Mouse (Mus musculus) forebrain, postnatal 0 days (tissue): ENCODE results near the gene Zfp597. TPM values are rescaled to one million over a fixed set of nuclear protein-coding genes. Genes with fewer than 3 reads are reported as not detected.

ENCODE experiments used
- ATAC-seq: fragments of 200-750 bp; cut with Nextera tagmentation; 2 replicates; pipeline ENCODE4 v1.8.0; 2017; ENCODE audit warnings: mild to moderate bottlenecking, moderate library complexity
- DNase-seq: peaks from one replicate; pipeline ENCODE4 v3.0.0-alpha.2; 2015
- H3K27ac ChIP-seq: fragments of 300-500 bp; sonication (generic); 2 replicates; pipeline ENCODE4 v1.5.1; 2014; ENCODE audit warnings: low read depth, mild to moderate bottlenecking, antibody characterized with exemption, low read length, moderate library complexity, mixed read lengths
- H3K27me3 ChIP-seq: fragments of 300-500 bp; sonication (generic); 2 replicates; pipeline ENCODE4 v1.6.1; 2014; ENCODE audit warnings: mild to moderate bottlenecking, low read length, mixed read lengths; ENCODE audit not compliant: insufficient read depth
- H3K36me3 ChIP-seq: fragments of 300-500 bp; sonication (generic); 2 replicates; pipeline ENCODE4 v1.6.1; 2014; ENCODE audit warnings: mild to moderate bottlenecking, moderate library complexity; ENCODE audit not compliant: insufficient read depth
- H3K4me1 ChIP-seq: fragments of 300-500 bp; sonication (generic); 2 replicates; pipeline ENCODE4 v1.6.1; 2014; ENCODE audit warnings: antibody characterized with exemption; ENCODE audit not compliant: insufficient read depth
- H3K4me2 ChIP-seq: fragments of 300-500 bp; sonication (generic); 2 replicates; pipeline ENCODE4 v1.6.1; 2014; ENCODE audit warnings: low read depth, mild to moderate bottlenecking, moderate library complexity
- H3K4me3 ChIP-seq: fragments of 300-500 bp; sonication (generic); 2 replicates; pipeline ENCODE4 v1.5.1; 2014; ENCODE audit warnings: low read depth, low read length, mixed read lengths
- H3K9ac ChIP-seq: fragments of 300-500 bp; sonication (generic); 2 replicates; pipeline ENCODE4 v1.6.1; 2014; ENCODE audit warnings: mild to moderate bottlenecking
- H3K9me3 ChIP-seq: fragments of 300-500 bp; sonication (generic); 2 replicates; pipeline ENCODE4 v1.6.1; 2016; ENCODE audit warnings: low read length
- CTCF ChIP-seq: sonication (generic); IDR thresholded peaks from 2 replicates; pipeline ENCODE4 v1.5.1; 2016; ENCODE audit warnings: antibody characterized with exemption, control low read depth, low read depth
- WGBS: fragments of 180-500 bp; shearing (Covaris S2); extraction: QIAGEN DNeasy Blood & Tissue Kit; methylation state at CpG from one replicate; pipeline ENCODE4 v1.1.7; 2014; 5-methylcytosine and 5-hydroxymethylcytosine counted together
- polyA plus RNA-seq: library from polyadenylated mRNA; unstranded; fragments of >200 nt; fragmentation: Nextera tagmentation; extraction: Ambion mirVana; gene quantifications from 2 replicates; pipeline ENCODE4 v1.2.1, GENCODE M21; 2015
- total RNA-seq: library from RNA; depleted of rRNA; stranded (reverse); fragments of >200 nt; gene quantifications from 2 replicates; pipeline ENCODE4 v1.2.3, GENCODE M21; 2014

Gene Zfp597
- total and polyA plus RNA-seq, 2 experiments from 2014 or later: 10.4 to 54.8 TPM

DNA sequence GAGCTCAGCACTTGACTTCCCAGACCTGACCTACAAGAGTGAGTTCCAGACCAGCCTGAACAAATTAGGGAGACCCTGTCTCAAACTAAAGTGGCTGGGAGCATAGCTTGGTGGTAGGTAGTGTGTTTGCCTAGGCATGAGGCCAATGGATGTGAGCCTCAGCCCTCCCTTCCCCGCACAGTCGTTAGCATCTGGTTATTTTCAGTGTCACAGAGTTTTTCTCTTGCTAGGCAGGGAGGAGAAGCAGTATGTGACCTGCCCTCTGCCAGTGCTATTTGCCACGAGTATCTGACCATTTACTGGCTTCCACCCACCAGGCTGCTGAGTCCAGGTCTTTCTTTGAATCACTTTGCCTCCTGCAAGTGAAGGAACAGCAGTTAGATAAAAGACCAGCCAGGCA, 9.4 kb upstream of the Zfp597 start:
- no peaks in the 10 kb centered on the region for H3K4me1 ChIP-seq
- H3K4me3 ChIP-seq: no peak overlapping the region
- 70% methylated on average over 3 of the region's 3 CpGs for WGBS
- H3K9ac ChIP-seq: no peak overlapping the region
- H3K9me3 ChIP-seq: no peaks in the 10 kb centered on the region
- H3K36me3 ChIP-seq: peaks cover 26% of the 10 kb centered on the region
- ATAC-seq (no peak), DNase-seq (no peak)
- no peak for TF ChIP-seq CTCF
- H3K27ac ChIP-seq: no peak overlapping the region
- H3K4me2 ChIP-seq: no peak overlapping the region
- no peaks in the 10 kb centered on the region for H3K27me3 ChIP-seq

DNA sequence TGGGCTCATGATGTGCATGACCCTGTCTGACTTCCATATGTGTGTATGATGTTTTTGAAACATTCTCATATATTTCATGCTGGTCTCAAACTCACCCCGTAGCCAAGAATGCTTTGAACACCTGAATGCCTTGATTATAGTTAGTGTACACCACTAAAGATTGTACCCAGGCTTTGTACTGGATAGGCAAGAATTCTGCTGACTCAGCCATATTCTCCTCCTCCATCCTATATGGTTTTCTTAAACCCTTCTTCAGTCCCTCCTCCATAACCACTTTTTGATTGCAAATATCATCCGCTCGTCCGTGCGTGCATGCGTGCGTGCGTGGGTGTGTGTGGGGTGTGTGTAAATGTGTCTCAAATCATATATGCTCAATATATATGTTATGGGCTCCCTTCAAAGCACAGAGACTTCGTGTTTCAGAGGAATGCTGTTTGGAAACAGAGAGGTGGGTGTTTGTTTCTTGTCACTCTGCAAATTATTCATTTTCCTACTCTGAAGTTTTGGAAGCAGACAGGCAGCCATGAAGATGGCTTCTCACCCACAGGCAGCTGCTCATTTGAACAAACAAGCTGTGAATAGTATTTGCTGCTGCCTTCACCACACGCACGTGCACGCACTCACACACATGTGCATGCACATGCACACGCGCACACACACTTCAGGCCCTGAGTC, 7.4 kb upstream of the Zfp597 start:
- WGBS: 93% methylated on average over 14 of the region's 14 CpGs
- no peak overlapping the region for H3K27ac ChIP-seq
- TF ChIP-seq CTCF: no peak

DNA sequence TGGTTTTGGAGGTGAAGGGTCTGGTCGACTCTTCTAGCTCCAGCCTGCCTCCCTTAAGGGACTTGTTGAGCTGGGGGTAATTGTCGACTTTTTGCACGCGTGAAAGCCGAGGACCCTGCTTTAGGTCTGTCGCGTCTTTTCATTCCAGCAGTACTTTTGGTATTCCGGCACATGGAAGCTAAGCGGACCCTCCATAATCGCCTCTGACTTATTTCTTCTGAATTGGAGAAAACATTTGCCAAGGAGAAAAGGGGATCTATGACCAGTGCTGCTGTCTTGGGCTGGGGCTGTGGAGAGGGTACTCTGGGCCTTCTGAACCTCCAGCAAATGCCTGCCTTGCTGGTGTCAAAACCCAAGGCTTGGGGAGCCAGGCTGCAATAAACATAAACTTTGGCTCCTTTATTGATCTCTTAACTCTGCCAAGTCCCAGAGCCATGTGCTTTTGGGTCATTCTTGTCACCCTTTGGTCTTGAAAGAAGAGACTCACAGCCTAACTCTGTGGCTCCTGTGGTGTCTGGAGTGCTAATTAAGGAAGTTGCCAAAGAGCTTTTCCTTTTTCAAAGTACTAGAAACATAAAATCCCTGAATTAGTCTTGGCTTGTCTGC, 807 bp upstream of the Zfp597 start:
- Histone ChIP-seq H3K4me1 (peaks cover 10% of the 10 kb centered on the region; the same call in 1 of the 2 replicates), H3K9me3 (no peaks in the 10 kb centered on the region), H3K4me3 (peak overlapping the region; percentile 90), H3K36me3 (no peaks in the 10 kb centered on the region), H3K4me2 (peak overlapping the region; percentile 68), H3K27me3 (no peaks in the 10 kb centered on the region), H3K27ac (peak overlapping the region; percentile 95), H3K9ac (peak overlapping the region; percentile 90)
- WGBS: 2% methylated on average over 10 of the region's 10 CpGs
- TF ChIP-seq CTCF: no peak
- DNase-seq (no peak), ATAC-seq (no peak; the same call in 1 of the 2 replicates)

More for the DNA sequence above, 7.4 kb upstream of the Zfp597 start:
- H3K4me2 ChIP-seq: no peak overlapping the region
- DNase-seq (no peak), ATAC-seq (no peak)
- H3K27me3 ChIP-seq: no peaks in the 10 kb centered on the region
- H3K4me1 ChIP-seq: no peaks in the 10 kb centered on the region
- no peak overlapping the region for H3K4me3 ChIP-seq
- no peaks in the 10 kb centered on the region for H3K9me3 ChIP-seq
- H3K36me3 ChIP-seq: peaks cover 14% of the 10 kb centered on the region; the same call in 1 of the 2 replicates
- no peak overlapping the region for H3K9ac ChIP-seq

DNA sequence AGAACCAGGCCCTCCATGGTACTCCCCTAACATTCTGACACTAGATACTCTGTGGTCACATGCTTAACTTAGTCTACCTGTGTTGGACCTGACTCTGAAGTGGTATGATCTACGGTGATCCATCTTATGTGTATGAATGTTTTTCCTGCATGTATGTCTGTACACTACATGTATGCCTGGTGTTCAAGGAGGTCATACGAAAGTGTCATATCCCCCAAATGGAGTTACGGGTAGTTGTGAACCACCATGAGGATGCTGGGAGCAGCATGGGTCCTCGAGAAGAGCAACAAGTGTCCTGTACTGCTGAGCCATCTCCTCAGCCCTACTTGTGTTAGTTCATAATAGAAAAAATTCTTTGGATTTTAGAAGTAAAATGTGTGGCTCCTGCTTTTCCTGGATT, 8.0 kb downstream of the Zfp597 start:
- WGBS: 96% methylated on average over 4 of the region's 4 CpGs
- Histone ChIP-seq H3K36me3 (0 out of 2 replicates have a peak, but pooled peaks cover 4% of the 10 kb centered on the region), H3K9me3 (no peaks in the 10 kb centered on the region), H3K4me3 (no peak overlapping the region), H3K27me3 (no peaks in the 10 kb centered on the region), H3K4me2 (no peak overlapping the region), H3K9ac (no peak overlapping the region), H3K4me1 (peaks cover 5% of the 10 kb centered on the region), H3K27ac (no peak overlapping the region)
- DNase-seq (no peak), ATAC-seq (no peak)
- no peak for TF ChIP-seq CTCF

DNA sequence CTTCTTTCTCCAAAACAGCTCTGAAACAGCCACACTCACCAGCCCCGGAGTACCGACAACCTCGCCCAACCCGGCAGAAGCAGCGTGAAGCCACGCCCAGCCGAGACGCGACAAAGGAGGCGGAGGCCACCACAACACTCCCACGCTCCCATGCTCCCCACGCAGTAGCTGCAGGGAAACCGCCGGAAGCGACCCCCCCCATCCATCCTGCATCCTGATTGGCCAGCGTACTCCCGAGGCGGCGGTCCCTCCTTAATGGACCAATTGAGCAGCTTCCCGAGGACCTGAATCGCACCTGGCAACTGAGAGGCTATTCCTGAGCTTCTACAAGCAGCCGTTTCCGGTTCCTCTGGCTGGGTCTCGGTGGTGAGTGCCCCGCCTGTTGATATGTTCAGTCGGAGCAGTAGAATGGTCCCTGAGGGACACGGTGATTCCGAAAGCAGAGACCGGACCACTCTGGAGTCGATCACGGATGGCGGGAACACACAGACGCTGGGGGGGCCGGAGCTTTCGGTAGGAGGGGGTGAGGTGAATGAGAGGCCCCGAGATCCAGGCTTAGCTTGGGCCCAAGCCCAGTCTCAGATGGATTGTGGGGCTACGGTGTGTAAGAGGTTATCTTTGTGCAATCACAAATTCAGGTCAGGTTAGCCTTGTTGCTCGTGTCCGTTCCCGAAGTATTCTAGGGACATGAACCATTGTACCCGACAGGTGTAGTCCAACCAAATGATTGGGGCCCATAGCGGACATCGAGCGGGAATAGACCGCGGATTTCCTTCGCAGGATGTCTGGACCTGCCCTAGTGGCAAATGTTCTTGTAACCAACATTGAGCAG, 11.9 kb downstream of the Zfp597 start, which contains the start of gene Naa60:
TSS of gene Naa60 (plus strand) at position 160 of the 832 bp plus-strand sequence.
- Histone ChIP-seq H3K9me3 (no peaks in the 10 kb centered on the region), H3K36me3 (peaks cover 10% of the 10 kb centered on the region; the same call in 1 of the 2 replicates), H3K4me2 (peak within 1 kb of the TSS; percentile 81), H3K27ac (peak within 1 kb of the TSS; percentile 36; the same call in 1 of the 2 replicates), H3K9ac (peak within 1 kb of the TSS; percentile 57), H3K27me3 (no peaks in the 10 kb centered on the region), H3K4me3 (peak within 1 kb of the TSS; percentile 52), H3K4me1 (peaks cover 5% of the 10 kb centered on the region)
- 6% methylated on average over 47 of the region's 47 CpGs for WGBS
- 0 out of 2 replicates have a peak, but pooled peaks have one; percentile 1 for TF ChIP-seq CTCF
- peak; percentile 100 for ATAC-seq
- DNase-seq: peak; percentile 95

DNA sequence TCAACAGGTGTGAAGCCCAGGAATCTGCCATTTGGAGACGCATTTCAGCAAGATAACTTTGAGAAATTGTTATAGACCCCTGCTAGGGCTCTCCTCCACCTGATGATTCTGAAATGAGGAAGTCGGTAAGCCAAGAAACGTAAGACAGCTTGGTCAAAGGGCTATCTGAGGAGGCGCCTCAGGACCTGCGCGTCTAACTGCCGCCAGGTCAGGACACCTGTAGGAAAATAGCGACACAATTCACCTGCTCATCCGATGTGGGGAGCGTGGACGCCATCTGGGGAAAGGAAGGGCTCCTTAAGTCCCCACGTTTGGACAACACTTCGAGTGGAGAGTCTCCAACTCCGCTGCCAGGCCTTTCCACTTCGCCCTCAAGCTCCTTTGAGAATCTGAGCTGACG, 12.5 kb downstream of the Zfp597 start:
- ATAC-seq (no peak), DNase-seq (no peak)
- no peak for TF ChIP-seq CTCF
- H3K36me3 ChIP-seq: peaks cover 14% of the 10 kb centered on the region; the same call in 1 of the 2 replicates
- H3K27ac ChIP-seq: no peak overlapping the region
- 1% methylated on average over 16 of the region's 16 CpGs for WGBS
- peak overlapping the region; percentile 52 for H3K4me3 ChIP-seq
- H3K4me2 ChIP-seq: peak overlapping the region; percentile 81
- no peaks in the 10 kb centered on the region for H3K27me3 ChIP-seq
- H3K4me1 ChIP-seq: peaks cover 5% of the 10 kb centered on the region
- H3K9ac ChIP-seq: peak overlapping the region; percentile 57
- H3K9me3 ChIP-seq: no peaks in the 10 kb centered on the region
